ENCODE assay signal across 8 mouse cellular contexts in genomic region chr11:40754664-40755107, GRCm38 (mm10). TPM values are rescaled to one million over a fixed set of nuclear protein-coding genes. Genes with fewer than 3 reads are reported as not detected.
DNase-seq lines count a peak whose midpoint lies in the region; ATAC-seq and TF ChIP-seq lines count a peak whose summit lies in the region.

No protein-coding gene starts in this region.

- no peak for DNase-seq in heart, adult 8-10 months (ENCODE audit: low spot score)
- no peak for DNase-seq in ES-E14 (ENCODE audit: low read depth, low spot score)
- no peak for DNase-seq in forebrain, embryonic 11.5 days (ENCODE audit: low spot score)
- DNase-seq in liver, adult 2 months (ENCODE audit: extremely low read depth, low read depth, low spot score), result peak; percentile 40
- DNase-seq in gastrocnemius, adult 8-10 months (ENCODE audit: low spot score in 2 of 2), result no peak
- DNase-seq in left cerebral cortex, postnatal 14 days (ENCODE audit: low spot score in 2 of 2), result no peak

- peak; percentile 68 for ATAC-seq in heart, embryonic 15.5 days (replicated peaks; ENCODE audit: insufficient number of reproducible peaks, insufficient read depth, low FRiP score, low read depth)
- ATAC-seq in forebrain, embryonic 11.5 days (replicated peaks; ENCODE audit: low FRiP score), result no peak

- in situ Hi-C loops in ES-E14 (cut with MboI; ENCODE audit: low sequenced_read_pairs in 2 of 2, unreplicated experiment in 2 of 2), result no loop called here

- WGBS in heart, embryonic 15.5 days, result 2% methylated on average over 19 of the region's 19 CpGs
- 3% methylated on average over 19 of the region's 19 CpGs for WGBS in forebrain, embryonic 11.5 days
- WGBS in liver, adult 2 months, result 2% methylated on average over 19 of the region's 19 CpGs
- under 1% methylated on average over 19 of the region's 19 CpGs for WGBS in small intestine, adult 2 months

- H3K27ac ChIP-seq in heart, embryonic 15.5 days, result peak overlapping the region; percentile 90
- H3K27ac ChIP-seq in ES-E14 (ENCODE audit: insufficient read depth, low read depth, low read length, poor library complexity, severe bottlenecking), result peak overlapping the region; percentile 87
- H3K27ac ChIP-seq in forebrain, embryonic 11.5 days (ENCODE audit: low read depth, low read length), result peak overlapping the region; percentile 20; the same call in 1 of the 2 replicates
- H3K27ac ChIP-seq in liver, adult 2 months (replicated peaks; ENCODE audit: insufficient read depth, low read depth, low read length), result peak overlapping the region; percentile 54
- 0 out of 2 replicates have a peak overlapping the region, but pooled peaks have one; percentile 17 for H3K27ac ChIP-seq in small intestine, adult 2 months (ENCODE audit: insufficient read depth, low read depth, low read length)

- H3K4me3 ChIP-seq in heart, embryonic 15.5 days, result peak overlapping the region; percentile 70
- H3K4me3 ChIP-seq in ES-E14 (ENCODE audit: insufficient read depth in 1 of 2, low read depth in 1 of 2, low read length in 2 of 2, poor library complexity in 1 of 2, severe bottlenecking in 1 of 2), result peak overlapping the region; percentile 83 to 86
- peak overlapping the region; percentile 64 for H3K4me3 ChIP-seq in forebrain, embryonic 11.5 days (ENCODE audit: low read depth, low read length)
- peak overlapping the region; percentile 81 for H3K4me3 ChIP-seq in liver, adult 2 months (ENCODE audit: insufficient read depth, low read depth, low read length)
- H3K4me3 ChIP-seq in small intestine, adult 2 months (ENCODE audit: low read depth, low read length), result peak overlapping the region; percentile 83

- H3K4me2 ChIP-seq in heart, embryonic 15.5 days, result peak overlapping the region; percentile 65
- peak overlapping the region; percentile 82 for H3K4me2 ChIP-seq in forebrain, embryonic 11.5 days (ENCODE audit: low read depth, low read length, severe bottlenecking)

- TF ChIP-seq POLR2A in liver, adult 2 months (IDR thresholded peaks at IDR 0.05; ENCODE audit: extremely low read depth, insufficient read depth, low read length), result no peak
- no peak for TF ChIP-seq POLR2A in small intestine, adult 2 months (IDR thresholded peaks at IDR 0.05; ENCODE audit: low read depth, low read length)

- H3K4me1 ChIP-seq in heart, embryonic 15.5 days (replicated peaks), result peaks cover 17% of the 10 kb centered on the region
- peaks cover 4 to 6% of the 10 kb centered on the region in 2 experiments; a peak in 2 of 4 replicates for H3K4me1 ChIP-seq in ES-E14 (ENCODE audit: control insufficient read depth in 2 of 2, insufficient read depth in 2 of 2, low read length in 2 of 2, poor library complexity in 1 of 2)
- H3K4me1 ChIP-seq in forebrain, embryonic 11.5 days (replicated peaks; ENCODE audit: control insufficient read depth, insufficient read depth, low read length), result no peaks in the 10 kb centered on the region
- H3K4me1 ChIP-seq in liver, adult 2 months (ENCODE audit: control insufficient read depth, insufficient read depth, low read length), result peaks cover 4% of the 10 kb centered on the region; the same call in 1 of the 2 replicates
- peaks cover 3% of the 10 kb centered on the region; the same call in 1 of the 2 replicates for H3K4me1 ChIP-seq in small intestine, adult 2 months (ENCODE audit: control insufficient read depth, insufficient read depth, insufficient read length, low read length)

- H3K79me2 ChIP-seq in liver, adult 2 months (ENCODE audit: control insufficient read depth, insufficient read depth, low read length), result no peaks in the 10 kb centered on the region

- intact Hi-C loops in left cerebral cortex, postnatal 14 days (cut with DNase I), result loop anchor here (5.0 kb wide), 1 partner anchor 62 kb away; no protein-coding TSS in a partner anchor

- peak overlapping the region; percentile 85 for H3K9ac ChIP-seq in heart, embryonic 15.5 days
- H3K9ac ChIP-seq in ES-E14 (ENCODE audit: insufficient read depth, low read depth, low read length, poor library complexity, severe bottlenecking), result peak overlapping the region; percentile 91
- peak overlapping the region; percentile 72 for H3K9ac ChIP-seq in forebrain, embryonic 11.5 days (ENCODE audit: low read length)
- peak overlapping the region; percentile 81 for H3K9ac ChIP-seq in liver, adult 2 months (ENCODE audit: low read depth, low read length)

- peaks cover 23% of the 10 kb centered on the region for H3K36me3 ChIP-seq in heart, embryonic 15.5 days
- peaks cover 11% of the 10 kb centered on the region for H3K36me3 ChIP-seq in ES-E14 (ENCODE audit: control insufficient read depth, insufficient read depth, low read length, poor library complexity, severe bottlenecking)
- H3K36me3 ChIP-seq in forebrain, embryonic 11.5 days (ENCODE audit: control insufficient read depth, insufficient read depth, low read length), result no peaks in the 10 kb centered on the region
- peaks cover 24% of the 10 kb centered on the region for H3K36me3 ChIP-seq in liver, adult 2 months (ENCODE audit: control insufficient read depth, insufficient read depth, low read length)
- peaks cover 12% of the 10 kb centered on the region for H3K36me3 ChIP-seq in small intestine, adult 2 months (ENCODE audit: control insufficient read depth, insufficient read depth, low read length)

- no peak for TF ChIP-seq CTCF in liver, adult 2 months (IDR thresholded peaks at IDR 0.05; ENCODE audit: low read depth, low read length)
- TF ChIP-seq CTCF in small intestine, adult 2 months (IDR thresholded peaks at IDR 0.05; ENCODE audit: extremely low read depth, insufficient read length, insufficient replicate concordance, low read depth, low read length), result no peak

- no peaks in the 10 kb centered on the region for H3K27me3 ChIP-seq in heart, embryonic 15.5 days
- no peaks in the 10 kb centered on the region for H3K27me3 ChIP-seq in forebrain, embryonic 11.5 days (ENCODE audit: control insufficient read depth, insufficient read depth, low read length)
- no peaks in the 10 kb centered on the region for H3K27me3 ChIP-seq in liver, adult 2 months (ENCODE audit: control insufficient read depth, insufficient read depth, low read length)
- H3K27me3 ChIP-seq in small intestine, adult 2 months (ENCODE audit: control insufficient read depth, insufficient read depth, low read length), result no peaks in the 10 kb centered on the region

- H3K9me3 ChIP-seq in heart, embryonic 15.5 days (replicated peaks), result no peaks in the 10 kb centered on the region
- no peaks in the 10 kb centered on the region for H3K9me3 ChIP-seq in ES-E14 (ENCODE audit: control insufficient read depth, insufficient read depth, low read depth, low read length)
- no peaks in the 10 kb centered on the region for H3K9me3 ChIP-seq in forebrain, embryonic 11.5 days (ENCODE audit: control insufficient read depth, low read length)

TF ChIP-seq in ES-E14, 5 proteins besides CTCF, POLR2A, EP300 and RAD21:
- no peak; the same call in 1 of the 2 replicates for TF ChIP-seq CHD2 (IDR thresholded peaks at IDR 0.05; ENCODE audit: low read depth, low read length)
- TF ChIP-seq ZNF384 (IDR thresholded peaks at IDR 0.05; ENCODE audit: low read depth, low read length), result no peak
- TF ChIP-seq MAFK (IDR thresholded peaks at IDR 0.05; ENCODE audit: insufficient read depth, low read depth, low read length), result no peak

RNA-seq across cellular contexts. Expression of gene Ccng1, which starts 0.4 kb away (rescaled TPM):
- polyA plus RNA-seq in heart, embryonic 15.5 days (2015; fragmentation: Nextera tagmentation; extraction: Ambion mirVana), result 124 and 139 TPM in 2 replicates
- 100 to 1,000 TPM; 477 to 593 (median 535) TPM for total RNA-seq in heart, adult 8-10 months (2022)
- total RNA-seq in ES-E14 (2012; rRNA removed), result 202 and 252 TPM in 2 replicates
- polyA plus RNA-seq in forebrain, embryonic 11.5 days (2014; fragmentation: Nextera tagmentation; extraction: Ambion mirVana), result 39.5 and 42.6 TPM in 2 replicates
- total RNA-seq in liver, adult 2 months (2014; rRNA removed), result 24.8 and 31.0 TPM in 2 replicates
- 5.4 and 6.2 TPM in 2 replicates for polyA plus RNA-seq in liver, adult 2 months (2012; rRNA removed)
- 5.4 and 6.1 TPM in 2 replicates for polyA plus RNA-seq in small intestine, adult 2 months (2012; rRNA removed)
- total RNA-seq in gastrocnemius, adult 8-10 months (2022), result 100 to 1,000 TPM; 680 to 812 (median 716) TPM
- 10 to 100 TPM; 50.4 to 53.1 TPM for total RNA-seq in left cerebral cortex, postnatal 14 days (2021)

RNA-seq across cellular contexts. Expression of gene Nudcd2, which starts 21.2 kb away (rescaled TPM):
- polyA plus RNA-seq in heart, embryonic 15.5 days (2015; fragmentation: Nextera tagmentation; extraction: Ambion mirVana), result 81.3 and 92.3 TPM in 2 replicates
- 10 to 100 TPM; 13.1 to 19.0 (median 15.7) TPM for total RNA-seq in heart, adult 8-10 months (2022)
- total RNA-seq in ES-E14 (2012; rRNA removed), result 124 and 133 TPM in 2 replicates
- 192 and 217 TPM in 2 replicates for polyA plus RNA-seq in forebrain, embryonic 11.5 days (2014; fragmentation: Nextera tagmentation; extraction: Ambion mirVana)
- total RNA-seq in liver, adult 2 months (2014; rRNA removed), result 31.6 and 34.9 TPM in 2 replicates
- 11.6 and 17.7 TPM in 2 replicates for polyA plus RNA-seq in liver, adult 2 months (2012; rRNA removed)
- 6.7 TPM in 2 replicates for polyA plus RNA-seq in small intestine, adult 2 months (2012; rRNA removed)
- total RNA-seq in gastrocnemius, adult 8-10 months (2022), result 10 to 100 TPM; 13.1 to 14.5 (median 13.6) TPM
- total RNA-seq in left cerebral cortex, postnatal 14 days (2021), result 10 to 100 TPM; 19.3 to 20.0 TPM

RNA-seq across cellular contexts. Expression of gene Hmmr, which starts 21.5 kb away (rescaled TPM):
- polyA plus RNA-seq in heart, embryonic 15.5 days (2015; fragmentation: Nextera tagmentation; extraction: Ambion mirVana), result 44.2 and 48.7 TPM in 2 replicates
- total RNA-seq in heart, adult 8-10 months (2022), result under 1 TPM in 3 of 4 experiments, not detected in 1; 0.09 to 0.25 (median 0.20) TPM
- total RNA-seq in ES-E14 (2012; rRNA removed), result 108 TPM in 2 replicates
- polyA plus RNA-seq in forebrain, embryonic 11.5 days (2014; fragmentation: Nextera tagmentation; extraction: Ambion mirVana), result 69.5 and 75.9 TPM in 2 replicates
- total RNA-seq in liver, adult 2 months (2014; rRNA removed), result 0.18 and 0.87 TPM in 2 replicates
- polyA plus RNA-seq in liver, adult 2 months (2012; rRNA removed), result 0.02 and 0.10 TPM in 2 replicates
- 1.3 and 1.8 TPM in 2 replicates for polyA plus RNA-seq in small intestine, adult 2 months (2012; rRNA removed)
- total RNA-seq in gastrocnemius, adult 8-10 months (2022), result not detected
- 1 to 10 TPM; 1.1 to 1.7 TPM for total RNA-seq in left cerebral cortex, postnatal 14 days (2021)

RNA-seq across cellular contexts. Expression of gene Mat2b, which starts 59.7 kb away (rescaled TPM):
- 114 and 123 TPM in 2 replicates for polyA plus RNA-seq in heart, embryonic 15.5 days (2015; fragmentation: Nextera tagmentation; extraction: Ambion mirVana)
- total RNA-seq in heart, adult 8-10 months (2022), result 100 to 1,000 TPM in 2 of 4 experiments, 10 to 100 TPM in 2; 92.5 to 111 (median 98.4) TPM
- 81.1 and 86.3 TPM in 2 replicates for total RNA-seq in ES-E14 (2012; rRNA removed)
- 91.6 and 96.5 TPM in 2 replicates for polyA plus RNA-seq in forebrain, embryonic 11.5 days (2014; fragmentation: Nextera tagmentation; extraction: Ambion mirVana)
- 43.6 and 49.8 TPM in 2 replicates for total RNA-seq in liver, adult 2 months (2014; rRNA removed)
- 17.5 and 18.2 TPM in 2 replicates for polyA plus RNA-seq in liver, adult 2 months (2012; rRNA removed)
- polyA plus RNA-seq in small intestine, adult 2 months (2012; rRNA removed), result 10.3 and 22.3 TPM in 2 replicates
- 10 to 100 TPM; 58.9 to 73.5 (median 64.8) TPM for total RNA-seq in gastrocnemius, adult 8-10 months (2022)
- 100 to 1,000 TPM; 134 to 137 TPM for total RNA-seq in left cerebral cortex, postnatal 14 days (2021)

Comparison
In these comparisons a context has a peak if more than half of its experiments do, and no peak if none do; other contexts are left out.
1. H3K27ac ChIP-seq: peak in every context shown above with its lines; median percentile 90 in heart, embryonic 15.5 days; 87 in ES-E14; 54 in liver, adult 2 months; 20 in forebrain, embryonic 11.5 days; 17 in small intestine, adult 2 months.
2. RNA of gene Hmmr, which starts 21.5 kb away (total RNA-seq): 108 TPM in ES-E14; 1.1 to 1.7 TPM in left cerebral cortex, postnatal 14 days, 0.09 to 0.25 TPM in heart, adult 8-10 months, 0.18 to 0.87 TPM in liver, adult 2 months and not detected in gastrocnemius, adult 8-10 months; every median in the first group is over 10 times any median in the second.
3. Peak in every context shown above with its lines, with median percentiles within 50 percentile points of each other: H3K4me3 ChIP-seq and H3K9ac ChIP-seq.